Comparison of ENCODE assay signal across 24 mouse cellular contexts in the genomic region with DNA sequence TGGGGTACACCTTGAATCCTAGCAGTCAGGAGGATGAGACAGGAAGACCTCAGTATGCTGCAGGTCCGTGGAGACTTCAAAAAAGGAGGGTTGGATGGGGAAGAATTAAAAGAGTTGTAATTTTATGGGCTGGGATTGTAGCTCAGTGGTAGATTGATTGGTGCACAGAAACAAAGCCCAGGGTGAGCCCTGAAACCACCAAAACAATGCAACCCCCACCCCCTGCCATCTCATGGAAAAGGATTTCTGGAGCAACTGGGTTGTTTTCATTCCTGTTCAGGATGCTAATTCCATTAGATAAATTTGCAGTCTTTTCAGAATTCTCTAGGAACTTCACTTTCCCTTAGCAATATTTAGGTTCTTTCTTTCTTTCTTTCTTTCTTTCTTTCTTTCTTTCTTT. TPM values are rescaled to one million over a fixed set of nuclear protein-coding genes. Genes with fewer than 3 reads are reported as not detected.
"Had no signal": no experiment of that assay in that cellular context is flagged by ENCODE, and none has a peak within 500 bp of the region (broad histone marks: within the 10 kb centered on the region; RNA-seq: fewer than 3 reads in every experiment).

No protein-coding gene starts in this region.

- DNase-seq: lung, adult 2 months; lung, postnatal 14 days; lung, postnatal 36 days; right cerebral cortex, postnatal 14 days; thymus, adult 2 months; thymus, postnatal 25 days; thymus, postnatal 4 days had no signal

RNA-seq across cellular contexts. Expression of gene Dppa4, which starts 0.7 kb away (rescaled TPM):
- total RNA-seq: megakaryocyte progenitor cell, adult 5-6 weeks; midbrain, postnatal 0 days; monocyte, adult 5-6 weeks; neutrophil, adult 5-6 weeks had no signal
- polyA plus RNA-seq: lung, adult 2 months; lung, embryonic 15.5 days; lung, postnatal 0 days; macrophage; midbrain, embryonic 11.5 days; midbrain, embryonic 13.5 days; midbrain, embryonic 15.5 days; midbrain, postnatal 0 days; neural tube, embryonic 12.5 days; neural tube, embryonic 14.5 days; spleen, adult 2 months; stomach, embryonic 15.5 days; stomach, postnatal 0 days; thymus, adult 2 months; urinary bladder, adult 2 months had no signal

RNA-seq across cellular contexts. Expression of gene Dppa2, which starts 20.9 kb away (rescaled TPM):
- total RNA-seq: megakaryocyte progenitor cell, adult 5-6 weeks; midbrain, postnatal 0 days; monocyte, adult 5-6 weeks; neutrophil, adult 5-6 weeks had no signal
- polyA plus RNA-seq: lung, adult 2 months; macrophage; midbrain, embryonic 11.5 days; midbrain, embryonic 13.5 days; midbrain, embryonic 15.5 days; midbrain, postnatal 0 days; neural tube, embryonic 12.5 days; neural tube, embryonic 14.5 days; stomach, embryonic 15.5 days; stomach, postnatal 0 days; testis, adult 2 months; thymus, adult 2 months; urinary bladder, adult 2 months had no signal
